Mouse (Mus musculus): ENCODE measurements around the gene Ccdc186.

DNA sequence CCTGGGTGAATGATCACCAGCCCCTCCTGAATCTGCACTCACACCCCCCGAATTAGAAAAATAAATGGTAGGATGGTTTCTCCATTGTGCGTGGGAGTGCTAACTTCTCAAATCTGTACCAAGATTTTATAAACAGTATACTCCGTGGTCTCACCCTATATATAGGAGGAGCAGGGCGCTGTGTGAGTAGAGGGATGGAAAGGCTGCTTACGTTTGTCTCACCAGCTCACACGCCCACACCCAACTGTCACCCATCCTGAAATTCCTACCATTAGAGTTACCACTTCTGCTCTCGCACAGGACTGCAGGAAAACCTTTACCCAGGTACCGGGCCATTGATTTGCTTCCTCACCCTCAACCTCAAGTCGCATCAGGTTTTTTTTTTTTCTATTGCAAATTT is 53.0 kb downstream of the Ccdc186 start:
- TF ChIP-seq CTCF (IDR thresholded peaks at IDR 0.05) (no peak), EP300 (IDR thresholded peaks at IDR 0.05) (no peak)

Measured in lung, postnatal 0 days (tissue).